Mouse (Mus musculus) ovary, adult 10 weeks (tissue): ENCODE results near the gene Abcb1a. TPM values are rescaled to one million over a fixed set of nuclear protein-coding genes. Genes with fewer than 3 reads are reported as not detected.

ENCODE experiments used
- polyA plus RNA-seq: library from polyadenylated mRNA; stranded (reverse); fragments of 350-450 nt; fragmentation: Illumina TruSeq; extraction: RNeasy Lipid Tissue Mini Kit (QIAGEN cat#74804); gene quantifications from one replicate; pipeline ENCODE4 v1.2.3, GENCODE M21; 2014

Gene Abcb1a
- 31.9 TPM for polyA plus RNA-seq

DNA sequence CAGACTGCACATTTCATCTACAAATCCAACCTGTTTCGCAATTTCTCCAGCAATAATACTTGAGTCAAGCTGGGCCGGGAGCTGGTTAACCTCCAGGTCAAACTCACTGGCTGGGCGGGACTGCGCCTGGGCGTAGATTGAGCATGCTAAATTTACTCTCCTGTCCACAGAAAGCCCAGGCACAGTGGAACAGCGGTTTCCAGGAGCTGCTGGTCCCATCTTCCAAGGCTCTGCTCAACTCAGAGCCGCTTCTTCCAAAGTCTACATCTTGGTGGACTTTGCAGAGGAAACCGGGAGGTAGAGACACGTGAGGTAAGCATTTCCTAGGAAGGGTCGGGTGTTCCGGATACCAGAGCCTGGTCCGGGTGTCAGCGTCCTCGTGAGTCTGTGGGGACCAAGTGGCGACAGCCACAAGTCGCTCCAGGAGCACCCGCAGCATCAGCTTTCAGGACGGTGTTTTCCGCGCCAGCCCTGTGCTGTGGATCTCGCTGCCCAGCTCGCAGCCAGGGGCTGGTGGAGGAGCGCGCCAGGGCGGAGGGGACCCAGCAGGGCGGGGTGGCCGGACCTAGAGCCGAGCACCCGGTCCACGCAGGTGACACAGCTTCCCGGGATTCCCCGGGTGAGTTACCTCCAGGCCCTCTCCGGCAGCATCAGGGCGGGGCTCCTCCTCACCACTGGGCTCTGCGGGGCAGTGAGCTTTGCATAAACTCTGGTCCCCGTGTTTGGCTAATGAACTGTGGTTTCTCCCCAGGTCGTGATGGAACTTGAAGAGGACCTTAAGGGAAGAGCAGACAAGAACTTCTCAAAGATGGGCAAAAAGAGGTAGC is at the start of gene Abcb1a:
Gene Abcb1a, plus strand, starts transcription at position 167 of the 827 bp plus-strand sequence.

DNA sequence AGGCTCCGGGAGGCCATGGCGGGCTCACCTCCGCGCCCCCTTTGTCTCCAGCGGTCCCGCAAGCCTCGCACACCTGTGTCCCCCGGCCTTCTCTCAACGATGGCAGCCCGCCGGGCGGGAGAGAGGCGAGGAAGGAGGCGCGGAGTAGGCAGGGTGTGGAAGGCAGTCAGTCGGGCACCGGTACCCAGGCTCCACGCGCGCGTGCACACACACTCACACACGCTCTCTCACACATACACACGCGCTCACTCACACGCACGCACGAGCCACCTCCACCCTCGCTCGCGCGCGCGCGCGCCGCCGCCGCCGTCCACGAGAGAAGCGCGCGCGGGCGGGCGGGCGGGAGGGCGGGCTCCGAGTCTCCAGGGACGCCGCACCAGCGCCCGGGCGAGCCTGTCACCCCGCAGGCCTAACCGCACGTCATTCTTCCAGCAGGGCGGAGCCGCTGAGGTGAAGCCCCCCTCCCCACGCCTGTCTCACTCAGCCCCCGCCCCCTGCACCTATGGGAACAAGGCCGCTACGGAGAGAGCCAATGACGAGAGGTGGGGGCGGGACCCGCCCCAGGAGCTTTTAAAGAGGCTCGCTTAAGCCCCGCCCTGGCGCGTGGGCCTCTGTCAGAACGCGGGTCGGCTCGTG is 37.2 kb upstream of the Abcb1a start, which contains the start of gene Rundc3b:
Gene Rundc3b, minus strand, starts transcription at position 357 of the 636 bp plus-strand sequence.

Other genes starting within 250 kb of the Abcb1a start
- gene Dbf4, start 237.4 kb upstream of the Abcb1a start, polyA plus RNA-seq: 70.2 TPM
- gene Slc25a40, start 237.2 kb upstream of the Abcb1a start, polyA plus RNA-seq: 29.1 TPM
- gene Rundc3b, start 37.1 kb upstream of the Abcb1a start, polyA plus RNA-seq: 7.2 TPM
- gene Abcb1b, start 138.1 kb downstream of the Abcb1a start, polyA plus RNA-seq: 51.1 TPM
- gene Abcb4, start 233.6 kb downstream of the Abcb1a start, polyA plus RNA-seq: 0.63 TPM